Mouse (Mus musculus) small intestine, adult 2 months (tissue): ENCODE results near the gene Supt5.

Experiments used
- CTCF ChIP-seq: fragments of 200-500 bp; IDR thresholded peaks from 2 replicates; pipeline ENCODE4 v1.5.1; 2012; ENCODE audit warnings: low read depth, mild to moderate bottlenecking, control low read depth, inconsistent platforms, low read length, moderate library complexity, mixed read lengths; ENCODE audit not compliant: insufficient replicate concordance, insufficient read length; ENCODE audit errors: extremely low read depth
- POLR2A ChIP-seq: fragments of 200-500 bp; IDR thresholded peaks from 2 replicates; pipeline ENCODE4 v1.6.1; 2012; ENCODE audit warnings: low read depth, mild to moderate bottlenecking, control low read depth, inconsistent platforms, low read length, moderate library complexity

DNA sequence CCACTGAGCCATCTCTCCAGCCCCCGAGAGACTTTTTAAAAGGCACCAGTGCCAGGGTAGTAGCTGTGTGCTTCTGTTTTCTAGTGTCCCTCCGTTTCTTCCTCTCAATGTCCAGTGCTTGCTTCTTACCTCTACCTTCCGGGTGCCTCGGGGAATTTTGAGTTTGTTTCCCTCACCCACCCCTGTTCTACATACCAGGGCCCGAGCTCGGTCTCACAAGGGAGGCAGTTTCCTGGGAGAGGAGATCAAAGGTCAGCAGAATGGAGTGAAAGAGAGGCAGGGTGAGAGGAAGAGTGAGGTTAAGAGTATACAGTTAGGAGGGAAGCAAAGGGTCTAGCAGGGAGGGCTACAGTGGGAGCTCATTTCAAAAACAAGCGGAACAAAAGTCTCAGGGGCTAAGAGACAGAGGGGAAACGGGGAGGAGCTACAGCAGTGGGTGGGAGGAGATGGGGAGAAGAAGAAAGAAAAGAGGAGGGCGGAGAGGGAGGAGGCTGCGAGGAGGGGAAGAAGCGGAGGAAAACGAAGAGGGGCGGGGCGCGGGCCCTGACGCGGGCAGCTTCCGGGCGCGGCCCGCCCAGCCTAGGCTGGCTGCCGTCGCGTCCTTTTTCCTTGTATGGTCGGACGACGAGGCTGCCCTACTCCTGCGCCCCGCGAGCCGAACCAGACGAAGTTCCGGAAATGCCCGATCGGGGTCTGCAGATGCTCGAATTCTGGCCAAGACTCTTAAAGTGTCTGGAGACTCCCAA, 36.8 kb upstream of the Supt5 start:
- TF ChIP-seq POLR2A (peak; percentile 88), CTCF (no peak)
